Mouse (Mus musculus) myocyte (in vitro differentiated cells): ENCODE measurements around the gene Asah2. TPM values are rescaled to one million over a fixed set of nuclear protein-coding genes. Genes with fewer than 3 reads are reported as not detected.

Experiments used
- H3K27me3 ChIP-seq: one replicate; pipeline ENCODE4 v1.6.1; 2011; ENCODE audit not compliant: control insufficient read depth, insufficient read depth, insufficient read length
- H3K36me3 ChIP-seq: one replicate; pipeline ENCODE4 v1.6.1; 2011; ENCODE audit not compliant: control insufficient read depth, insufficient read depth
- H3K4me2 ChIP-seq: one replicate; pipeline ENCODE4 v1.6.1; 2011; ENCODE audit warnings: low read depth, control low read depth
- H3K4me3 ChIP-seq: one replicate; pipeline ENCODE4 v1.5.1; 2011; ENCODE audit warnings: mild to moderate bottlenecking, control low read depth, moderate library complexity
- H3K79me2 ChIP-seq: one replicate; pipeline ENCODE4 v1.6.1; 2011; ENCODE audit not compliant: control insufficient read depth, insufficient read depth
- H3ac ChIP-seq: one replicate; pipeline ENCODE4 v1.6.1; 2011; ENCODE audit not compliant: control insufficient read depth, insufficient read length
- CEBPB ChIP-seq: IDR thresholded peaks from 2 replicates; pipeline ENCODE4 v1.6.1; 2011; ENCODE audit warnings: mild to moderate bottlenecking, moderate library complexity; ENCODE audit not compliant: poor library complexity, insufficient read depth, severe bottlenecking
- E2F4 ChIP-seq: IDR thresholded peaks from one replicate; pipeline ENCODE4 v1.6.1; 2011; ENCODE audit warnings: mild to moderate bottlenecking, control low read depth, moderate library complexity; ENCODE audit not compliant: insufficient read depth
- MAX ChIP-seq: IDR thresholded peaks from one replicate; pipeline ENCODE4 v1.6.1; 2011; ENCODE audit warnings: low read depth, mild to moderate bottlenecking, control low read depth
- MYOD1 ChIP-seq, 3 experiments: IDR thresholded peaks; one replicate each; pipeline ENCODE4 v1.6.1; 2011; ENCODE audit warnings: control low read depth in 2 of 3, low read depth in 2 of 3, mild to moderate bottlenecking in 2 of 3, moderate library complexity in 1 of 3; ENCODE audit not compliant: insufficient read length in 2 of 3, control insufficient read depth in 1 of 3
- MYOG ChIP-seq, 3 experiments: IDR thresholded peaks; one replicate each; pipeline ENCODE4 v1.6.1; 2011; ENCODE audit warnings: control low read depth in 2 of 3, low read depth in 2 of 3, mild to moderate bottlenecking in 2 of 3; ENCODE audit not compliant: insufficient read length in 2 of 3, control insufficient read depth in 1 of 3, insufficient read depth in 1 of 3
- POLR2A ChIP-seq: IDR thresholded peaks from one replicate; pipeline ENCODE4 v1.6.1; 2011; ENCODE audit warnings: low read depth, mild to moderate bottlenecking, control low read depth, moderate library complexity; ENCODE audit not compliant: insufficient read length
- POLR2AphosphoS2 ChIP-seq: IDR thresholded peaks from one replicate; pipeline ENCODE4 v1.6.1; 2011; ENCODE audit warnings: low read depth, control low read depth; ENCODE audit not compliant: insufficient read length
- REST ChIP-seq: IDR thresholded peaks from one replicate; pipeline ENCODE4 v1.6.1; 2011; ENCODE audit warnings: mild to moderate bottlenecking, control low read depth, moderate library complexity; ENCODE audit not compliant: insufficient read depth, insufficient read length
- SRF ChIP-seq: IDR thresholded peaks from one replicate; pipeline ENCODE4 v1.6.1; 2011; ENCODE audit warnings: low read depth; ENCODE audit not compliant: control insufficient read depth, insufficient read length
- TCF12 ChIP-seq: IDR thresholded peaks from one replicate; pipeline ENCODE4 v1.6.1; 2011; ENCODE audit warnings: mild to moderate bottlenecking, control low read depth; ENCODE audit not compliant: poor library complexity, insufficient read depth, severe bottlenecking
- TCF3 ChIP-seq: IDR thresholded peaks from one replicate; pipeline ENCODE4 v1.6.1; 2011; ENCODE audit warnings: low read depth, control low read depth; ENCODE audit not compliant: insufficient read length
- USF1 ChIP-seq: IDR thresholded peaks from one replicate; pipeline ENCODE4 v1.6.1; 2011; ENCODE audit warnings: low read depth, mild to moderate bottlenecking, control low read depth, moderate library complexity
- polyA plus RNA-seq: library from polyadenylated mRNA; unstranded; fragments of >200 nt; fragmentation: generic; extraction: Trizol; gene quantifications from one replicate; pipeline ENCODE4 v1.2.1, GENCODE M21; 2012; ENCODE audit warnings: missing spikeins

Gene Asah2
- polyA plus RNA-seq, 1 experiment: 1.1 TPM

- no peaks in the 10 kb centered on the region for H3K79me2 ChIP-seq
- TF ChIP-seq E2F4: no peak
- no peak for TF ChIP-seq MAX
- H3ac ChIP-seq: no peak overlapping the region
- H3K4me3 ChIP-seq: no peak overlapping the region
- no peak overlapping the region for H3K4me2 ChIP-seq
- H3K27me3 ChIP-seq: no peaks in the 10 kb centered on the region
- no peaks in the 10 kb centered on the region for H3K36me3 ChIP-seq
Measured at GRCm38 (mm10) chr19:32018053-32018452, 90.0 kb downstream of the Asah2 start.

GRCm38 (mm10) chr19:32002623-32003022 is 105.4 kb downstream of the Asah2 start:
- no peaks in the 10 kb centered on the region for H3K36me3 ChIP-seq
- H3K4me2 ChIP-seq: no peak overlapping the region
- no peak overlapping the region for H3K4me3 ChIP-seq
- H3K27me3 ChIP-seq: no peaks in the 10 kb centered on the region
- no peak overlapping the region for H3ac ChIP-seq
- TF ChIP-seq POLR2A (no peak), POLR2AphosphoS2 (no peak), MYOD1 (IDR thresholded peaks at IDR 0.05; ENCODE audit: control insufficient read depth in 1 of 3, insufficient read length in 2 of 3, low read depth in 2 of 3) (no peak), USF1 (no peak), MAX (no peak), CEBPB (no peak), MYOG (IDR thresholded peaks at IDR 0.05; ENCODE audit: control insufficient read depth in 1 of 3, insufficient read depth in 1 of 3, insufficient read length in 2 of 3, low read depth in 2 of 3) (no peak), TCF12 (no peak), TCF3 (no peak), E2F4 (no peak), REST (no peak), SRF (no peak)
- no peaks in the 10 kb centered on the region for H3K79me2 ChIP-seq

GRCm38 (mm10) chr19:31996916-31997315 is 111.1 kb downstream of the Asah2 start:
- Histone ChIP-seq H3K27me3 (no peaks in the 10 kb centered on the region), H3ac (no peak overlapping the region), H3K36me3 (no peaks in the 10 kb centered on the region), H3K4me2 (no peak overlapping the region), H3K79me2 (no peaks in the 10 kb centered on the region), H3K4me3 (no peak overlapping the region)
- no peak for TF ChIP-seq TCF12
- no peak for TF ChIP-seq CEBPB

GRCm38 (mm10) chr19:31991057-31991456 is 117.0 kb downstream of the Asah2 start:
- H3K4me2 ChIP-seq: no peak overlapping the region
- H3K36me3 ChIP-seq: no peaks in the 10 kb centered on the region
- no peak overlapping the region for H3K4me3 ChIP-seq
- no peaks in the 10 kb centered on the region for H3K79me2 ChIP-seq
- no peak overlapping the region for H3ac ChIP-seq
- H3K27me3 ChIP-seq: no peaks in the 10 kb centered on the region
- no peak for TF ChIP-seq TCF3
- TF ChIP-seq TCF12: no peak
- no peak for TF ChIP-seq MYOG (IDR thresholded peaks at IDR 0.05; ENCODE audit: control insufficient read depth in 1 of 3, insufficient read depth in 1 of 3, insufficient read length in 2 of 3, low read depth in 2 of 3)
- TF ChIP-seq MAX: no peak
- TF ChIP-seq SRF: no peak
- TF ChIP-seq USF1: no peak
- no peak for TF ChIP-seq CEBPB
- no peak for TF ChIP-seq MYOD1 (IDR thresholded peaks at IDR 0.05; ENCODE audit: control insufficient read depth in 1 of 3, insufficient read length in 2 of 3, low read depth in 2 of 3)
- TF ChIP-seq POLR2AphosphoS2: no peak
- TF ChIP-seq E2F4: no peak

GRCm38 (mm10) chr19:31975882-31976281 is 132.1 kb downstream of the Asah2 start:
- Histone ChIP-seq H3K4me3 (no peak overlapping the region), H3K36me3 (no peaks in the 10 kb centered on the region), H3K79me2 (no peaks in the 10 kb centered on the region), H3ac (no peak overlapping the region), H3K27me3 (no peaks in the 10 kb centered on the region), H3K4me2 (no peak overlapping the region)
- TF ChIP-seq MYOG (IDR thresholded peaks at IDR 0.05; ENCODE audit: control insufficient read depth in 1 of 3, insufficient read depth in 1 of 3, insufficient read length in 2 of 3, low read depth in 2 of 3) (no peak), MAX (no peak), SRF (no peak), CEBPB (no peak), POLR2AphosphoS2 (no peak), USF1 (no peak), TCF3 (no peak), TCF12 (no peak), REST (no peak), POLR2A (no peak), MYOD1 (IDR thresholded peaks at IDR 0.05; ENCODE audit: control insufficient read depth in 1 of 3, insufficient read length in 2 of 3, low read depth in 2 of 3) (no peak), E2F4 (no peak)
